Mouse (Mus musculus) ZHBTc4 (cell line): ENCODE data around the gene Med25.

ENCODE experiments used
- DNase-seq: peaks from one replicate; pipeline ENCODE4 v3.0.0-alpha.2; 2011; ENCODE audit warnings: low read depth, low spot score

Med25 gene

GRCm38 (mm10) chr7:44848561-44849415 is 43.7 kb downstream of the Med25 start, which contains the start of the genes Akt1s1 and Tbc1d17:
Gene Akt1s1, plus strand, starts transcription at chr7:44848991.
Gene Tbc1d17, minus strand, starts transcription at chr7:44849079.
- DNase-seq, result peak; percentile 100

- no peak for DNase-seq
Observed at GRCm38 (mm10) chr7:44847772-44848171, 44.7 kb downstream of the Med25 start.

DNA sequence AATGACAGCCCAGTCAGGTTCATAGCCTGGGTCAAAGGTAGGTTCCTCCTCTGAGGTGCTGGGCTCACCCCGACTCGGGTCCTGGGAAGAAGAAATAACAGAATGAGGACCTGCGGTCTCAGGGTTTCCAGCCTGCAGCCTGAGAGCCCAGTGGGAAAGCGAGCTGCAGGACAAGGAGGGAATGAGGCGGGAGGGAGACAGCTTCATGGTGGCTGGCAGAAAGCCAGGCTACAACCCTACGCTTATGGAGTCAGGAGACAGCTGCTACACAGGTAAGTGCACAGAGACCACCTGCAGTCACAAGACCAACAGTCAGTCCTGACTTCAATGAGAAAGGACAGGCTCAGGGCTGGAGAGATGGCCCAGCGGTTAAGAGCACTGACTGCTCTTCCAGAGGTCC is 45.7 kb downstream of the Med25 start:
- no peak for DNase-seq

- no peak for DNase-seq
Observed at GRCm38 (mm10) chr7:44845006-44845405, 47.5 kb downstream of the Med25 start.

- no peak for DNase-seq
Observed at GRCm38 (mm10) chr7:44841825-44842463, 50.6 kb downstream of the Med25 start.

DNA sequence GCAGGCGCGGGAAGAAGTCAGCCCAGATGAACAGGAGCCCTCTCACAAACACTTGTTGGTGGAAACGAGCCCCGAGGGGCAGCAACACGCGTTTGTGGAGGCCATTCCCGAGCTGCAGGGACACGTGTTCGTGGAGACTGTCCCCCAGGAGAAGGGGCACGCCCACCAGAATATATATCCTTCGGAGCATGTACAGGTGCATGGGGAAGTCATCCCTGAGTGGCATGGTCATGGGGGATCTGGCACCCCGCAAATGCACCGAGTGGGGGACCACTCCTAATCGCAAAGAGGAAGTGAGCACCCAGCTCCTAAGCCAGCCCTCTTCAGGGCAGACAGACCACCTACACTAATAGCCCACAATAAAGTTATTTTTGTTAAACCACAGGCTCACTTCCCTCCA is 52.1 kb downstream of the Med25 start:
- no peak for DNase-seq

DNA sequence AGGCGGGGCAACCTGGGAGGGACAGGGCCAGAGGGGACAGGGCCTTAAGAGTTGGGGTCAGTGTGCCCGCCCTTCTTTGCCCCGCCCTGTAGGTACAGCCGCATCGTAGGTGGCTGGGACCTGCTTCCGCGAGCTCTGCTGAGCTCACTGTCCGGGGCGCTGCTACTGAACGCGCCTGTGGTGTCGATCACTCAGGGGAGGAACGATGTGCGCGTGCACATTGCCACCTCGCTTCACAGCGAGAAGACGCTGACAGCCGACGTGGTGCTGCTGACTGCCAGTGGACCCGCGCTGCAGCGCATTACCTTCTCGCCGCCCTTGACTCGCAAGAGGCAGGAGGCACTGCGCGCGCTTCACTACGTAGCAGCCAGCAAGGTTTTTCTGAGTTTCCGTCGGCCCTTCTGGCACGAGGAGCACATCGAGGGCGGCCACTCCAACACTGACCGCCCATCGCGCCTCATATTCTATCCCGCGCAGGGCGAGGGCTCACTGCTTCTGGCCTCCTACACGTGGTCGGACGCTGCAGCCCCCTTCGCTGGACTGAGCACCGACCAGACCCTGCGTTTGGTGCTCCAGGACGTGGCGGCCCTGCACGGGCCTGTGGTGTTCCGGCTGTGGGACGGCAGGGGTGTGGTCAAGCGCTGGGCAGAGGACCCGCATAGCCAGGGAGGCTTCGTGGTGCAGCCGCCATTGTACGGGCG is 52.9 kb downstream of the Med25 start:
- peak; percentile 69 for DNase-seq

GRCm38 (mm10) chr7:44839171-44839490 is 53.4 kb downstream of the Med25 start:
- DNase-seq, result no peak

GRCm38 (mm10) chr7:44838073-44838472 is 54.4 kb downstream of the Med25 start:
- no peak for DNase-seq

GRCm38 (mm10) chr7:44836423-44837053 is 56.0 kb downstream of the Med25 start:
- DNase-seq, result no peak

- no peak for DNase-seq
Observed at GRCm38 (mm10) chr7:44836016-44836404, 56.5 kb downstream of the Med25 start.

DNA sequence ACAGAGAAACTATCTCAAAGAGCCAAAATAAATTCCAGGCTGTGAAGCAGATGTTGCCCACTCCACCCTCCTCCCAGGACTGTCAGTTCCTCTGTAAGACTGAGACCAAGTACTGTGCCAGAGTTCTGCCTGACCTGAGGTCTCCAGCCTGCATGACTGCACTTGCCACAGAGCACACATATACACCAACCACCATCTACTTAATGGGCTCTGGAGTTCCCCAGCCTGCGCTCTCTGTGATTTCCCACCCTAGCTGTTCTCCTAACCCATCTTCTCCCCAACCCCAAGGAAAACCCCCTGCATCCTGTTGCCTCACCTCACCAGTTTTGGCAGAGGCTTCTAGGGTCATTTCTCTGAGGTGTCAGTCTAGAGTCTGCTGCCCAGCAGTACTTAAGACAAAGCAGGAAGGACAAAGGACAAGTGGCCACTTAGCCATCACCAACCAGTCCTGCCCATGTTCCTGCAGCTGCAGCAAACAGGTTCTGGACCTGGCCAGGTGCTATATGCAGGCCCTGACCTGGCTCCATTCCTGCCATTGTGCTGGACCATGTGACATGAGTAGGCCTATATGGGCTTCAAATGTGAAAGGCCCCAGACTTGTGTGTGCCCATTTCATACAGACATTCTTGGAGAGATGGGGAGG is 57.0 kb downstream of the Med25 start:
- no peak for DNase-seq

DNA sequence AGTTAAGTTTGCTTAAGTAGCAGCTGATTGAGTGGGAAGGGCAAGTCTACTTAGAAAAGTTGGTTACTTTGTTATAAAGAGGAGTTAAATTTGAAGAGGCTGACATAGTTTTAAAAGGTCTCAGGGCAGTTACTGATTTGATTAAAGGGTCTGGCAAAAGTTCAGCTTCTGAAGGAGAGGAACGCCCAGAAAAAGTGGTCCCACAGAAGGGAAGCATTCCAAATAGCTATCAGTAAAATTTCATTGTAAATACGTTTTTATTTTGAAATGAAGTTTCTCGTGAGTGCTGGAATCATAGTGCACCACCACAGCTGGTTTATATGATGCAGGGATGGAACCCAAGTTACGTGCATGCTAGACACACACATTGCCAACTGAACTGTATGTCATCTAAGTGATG is 59.7 kb downstream of the Med25 start:
- DNase-seq, result no peak

DNA sequence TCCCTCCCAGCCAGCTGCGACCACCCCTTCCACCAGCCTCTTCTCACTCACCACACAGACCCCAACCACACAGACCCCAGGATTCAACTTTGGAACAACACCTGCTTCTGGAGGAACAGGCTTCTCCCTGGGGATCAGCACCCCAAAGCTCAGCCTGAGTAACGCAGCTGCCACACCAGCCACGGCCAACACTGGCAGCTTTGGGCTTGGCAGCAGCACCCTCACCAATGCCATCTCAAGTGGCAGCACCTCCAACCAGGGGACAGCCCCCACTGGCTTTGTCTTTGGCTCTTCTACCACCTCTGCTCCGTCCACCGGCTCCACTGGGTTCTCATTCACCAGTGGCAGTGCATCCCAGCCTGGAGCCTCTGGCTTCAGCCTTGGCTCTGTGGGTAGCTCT is 63.8 kb downstream of the Med25 start:
- DNase-seq, result no peak

DNA sequence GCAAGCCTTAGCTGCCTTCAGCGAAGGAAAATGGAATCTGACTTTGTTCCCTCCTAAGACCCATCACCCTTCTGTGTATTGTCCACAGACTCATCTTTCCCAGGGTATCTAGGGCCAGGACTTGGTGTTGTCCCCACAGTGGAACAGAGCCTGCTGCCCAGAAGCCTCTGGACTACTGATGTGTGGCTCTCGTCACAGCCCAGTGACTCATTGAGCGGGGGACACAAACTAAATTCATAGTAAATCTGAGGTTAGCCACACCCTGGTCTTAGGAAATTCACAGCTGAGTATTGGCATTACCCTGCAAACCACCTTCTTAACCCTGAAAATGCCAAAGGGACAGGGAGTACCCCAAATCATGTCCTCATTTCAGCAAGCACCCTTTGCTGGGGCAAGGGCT is 65.7 kb downstream of the Med25 start:
- no peak for DNase-seq
